8 mouse cellular contexts compared by ENCODE assay signal in the genomic region with DNA sequence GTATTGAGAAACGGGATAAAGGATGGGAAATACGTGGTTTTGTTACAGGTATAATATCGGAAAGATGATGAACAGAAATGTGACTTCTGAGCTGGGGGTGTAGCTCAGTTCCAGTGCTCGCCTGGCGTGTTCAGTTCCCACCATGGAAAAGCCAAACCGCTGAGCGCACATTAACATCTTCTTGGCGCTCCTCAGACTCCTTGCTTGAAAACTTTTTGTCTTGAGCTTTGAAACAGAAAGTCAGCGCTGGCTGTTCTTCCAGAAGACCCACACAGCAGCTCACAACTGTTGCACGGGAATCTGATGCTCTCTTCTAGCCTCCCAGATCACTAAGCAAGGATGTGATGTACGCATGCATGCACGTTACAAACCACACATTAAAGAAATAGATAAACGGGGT. TPM values are rescaled to one million over a fixed set of nuclear protein-coding genes. Genes with fewer than 3 reads are reported as not detected.
A peak's percentile ranks its signal among the peaks of the same experiment; 100 is the strongest.
DNase-seq lines count a peak whose midpoint lies in the region; ATAC-seq and TF ChIP-seq lines count a peak whose summit lies in the region.

No protein-coding gene starts in this region.

- WGBS in forebrain, embryonic 12.5 days, result 19% methylated on average over 13 of the region's 13 CpGs
- WGBS in limb, embryonic 15.5 days, result 25% methylated on average over 13 of the region's 13 CpGs
- WGBS in stomach, embryonic 16.5 days, result 27% methylated on average over 13 of the region's 13 CpGs

- peak overlapping the region; percentile 77 for H3K27ac ChIP-seq in testis, adult 2 months (ENCODE audit: control insufficient read depth, insufficient read depth, low read depth, low read length)
- H3K27ac ChIP-seq in forebrain, embryonic 12.5 days, result no peak overlapping the region
- no peak overlapping the region for H3K27ac ChIP-seq in limb, embryonic 15.5 days
- H3K27ac ChIP-seq in stomach, embryonic 16.5 days (ENCODE audit: low read length), result no peak overlapping the region

- H3K9me3 ChIP-seq in forebrain, embryonic 12.5 days, result no peaks in the 10 kb centered on the region
- H3K9me3 ChIP-seq in limb, embryonic 15.5 days, result no peaks in the 10 kb centered on the region
- no peaks in the 10 kb centered on the region for H3K9me3 ChIP-seq in stomach, embryonic 16.5 days (replicated peaks; ENCODE audit: control insufficient read depth, low read length)

- no peak for TF ChIP-seq POLR2A in testis, adult 2 months (IDR thresholded peaks at IDR 0.05; ENCODE audit: control insufficient read depth, low read depth, low read length)

- peak overlapping the region; percentile 97 for H3K4me3 ChIP-seq in testis, adult 2 months (ENCODE audit: control insufficient read depth, low read depth, low read length)
- H3K4me3 ChIP-seq in forebrain, embryonic 12.5 days (replicated peaks), result peak overlapping the region; percentile 93
- peak overlapping the region; percentile 87 for H3K4me3 ChIP-seq in limb, embryonic 15.5 days
- peak overlapping the region; percentile 70 for H3K4me3 ChIP-seq in stomach, embryonic 16.5 days (replicated peaks; ENCODE audit: low read length)

- DNase-seq in testis, postnatal 10 days (ENCODE audit: low spot score), result no peak
- no peak for DNase-seq in lung, adult 18-20 months
- DNase-seq in frontal cortex, adult 2 months (ENCODE audit: extremely low spot score in 1 of 2, low spot score in 1 of 2), result no peak
- DNase-seq in lung, postnatal 25 days (ENCODE audit: low spot score), result no peak

- no peak for TF ChIP-seq CTCF in testis, adult 2 months (IDR thresholded peaks at IDR 0.05; ENCODE audit: control insufficient read depth, insufficient read depth, insufficient replicate concordance, low read depth, low read length)

- no peak for ATAC-seq in forebrain, embryonic 12.5 days (ENCODE audit: low FRiP score)
- ATAC-seq in limb, embryonic 15.5 days (ENCODE audit: insufficient number of reproducible peaks, low FRiP score, low TSS enrichment, low read depth), result no peak
- no peak for ATAC-seq in stomach, embryonic 16.5 days (ENCODE audit: insufficient read depth, low FRiP score)

- H3K27me3 ChIP-seq in testis, adult 2 months (ENCODE audit: control insufficient read depth, insufficient read depth, low read length), result no peaks in the 10 kb centered on the region
- H3K27me3 ChIP-seq in forebrain, embryonic 12.5 days, result no peaks in the 10 kb centered on the region
- no peaks in the 10 kb centered on the region for H3K27me3 ChIP-seq in limb, embryonic 15.5 days
- no peaks in the 10 kb centered on the region for H3K27me3 ChIP-seq in stomach, embryonic 16.5 days (ENCODE audit: control insufficient read depth, insufficient read depth, low read length)

- H3K36me3 ChIP-seq in testis, adult 2 months (ENCODE audit: control insufficient read depth, insufficient read depth, low read length), result no peaks in the 10 kb centered on the region
- H3K36me3 ChIP-seq in forebrain, embryonic 12.5 days (replicated peaks), result peaks cover 7% of the 10 kb centered on the region
- no peaks in the 10 kb centered on the region for H3K36me3 ChIP-seq in limb, embryonic 15.5 days
- no peaks in the 10 kb centered on the region for H3K36me3 ChIP-seq in stomach, embryonic 16.5 days (ENCODE audit: control insufficient read depth, insufficient read depth, low read length)

- H3K4me1 ChIP-seq in testis, adult 2 months (ENCODE audit: control insufficient read depth, insufficient read depth, low read length), result peaks cover 15% of the 10 kb centered on the region
- H3K4me1 ChIP-seq in forebrain, embryonic 12.5 days, result peaks cover 23% of the 10 kb centered on the region
- peaks cover 8% of the 10 kb centered on the region for H3K4me1 ChIP-seq in limb, embryonic 15.5 days
- peaks cover 15% of the 10 kb centered on the region for H3K4me1 ChIP-seq in stomach, embryonic 16.5 days (ENCODE audit: control insufficient read depth, insufficient read depth, low read length)

- H3K9ac ChIP-seq in forebrain, embryonic 12.5 days, result peak overlapping the region; percentile 97; the same call in 1 of the 2 replicates
- H3K9ac ChIP-seq in limb, embryonic 15.5 days, result no peak overlapping the region
- peak overlapping the region; percentile 91 for H3K9ac ChIP-seq in stomach, embryonic 16.5 days (ENCODE audit: low read length)

- peak overlapping the region; percentile 78 for H3K4me2 ChIP-seq in forebrain, embryonic 12.5 days
- H3K4me2 ChIP-seq in limb, embryonic 15.5 days, result peak overlapping the region; percentile 84
- H3K4me2 ChIP-seq in stomach, embryonic 16.5 days (ENCODE audit: low read depth, low read length), result peak overlapping the region; percentile 93

RNA-seq across cellular contexts. Expression of a gene that starts 1.2 kb away (rescaled TPM):
- 7.3 and 9.8 TPM in 2 replicates for polyA plus RNA-seq in testis, adult 2 months (2012; rRNA removed)
- polyA plus RNA-seq in forebrain, embryonic 12.5 days (2016; fragmentation: Nextera tagmentation; extraction: Ambion mirVana), result 183 and 189 TPM in 2 replicates
- 71.2 and 79.4 TPM in 2 replicates for polyA plus RNA-seq in limb, embryonic 15.5 days (2015; fragmentation: Nextera tagmentation; extraction: Ambion mirVana)
- 73.2 and 77.4 TPM in 2 replicates for polyA plus RNA-seq in stomach, embryonic 16.5 days (2015; fragmentation: Nextera tagmentation; extraction: Ambion mirVana)
- 9.4 and 10.0 TPM in 2 replicates for polyA plus RNA-seq in frontal cortex, adult 2 months (2012; rRNA removed)

RNA-seq across cellular contexts. Expression of a gene that starts 41.2 kb away (rescaled TPM):
- 22.2 and 25.3 TPM in 2 replicates for polyA plus RNA-seq in testis, adult 2 months (2012; rRNA removed)
- 200 and 232 TPM in 2 replicates for polyA plus RNA-seq in forebrain, embryonic 12.5 days (2016; fragmentation: Nextera tagmentation; extraction: Ambion mirVana)
- 141 and 143 TPM in 2 replicates for polyA plus RNA-seq in limb, embryonic 15.5 days (2015; fragmentation: Nextera tagmentation; extraction: Ambion mirVana)
- polyA plus RNA-seq in stomach, embryonic 16.5 days (2015; fragmentation: Nextera tagmentation; extraction: Ambion mirVana), result 122 and 143 TPM in 2 replicates
- polyA plus RNA-seq in frontal cortex, adult 2 months (2012; rRNA removed), result 3.9 and 4.6 TPM in 2 replicates

RNA-seq across cellular contexts. Expression of a gene that starts 41.4 kb away (rescaled TPM):
- 25.3 and 30.9 TPM in 2 replicates for polyA plus RNA-seq in testis, adult 2 months (2012; rRNA removed)
- polyA plus RNA-seq in forebrain, embryonic 12.5 days (2016; fragmentation: Nextera tagmentation; extraction: Ambion mirVana), result 17.6 and 18.7 TPM in 2 replicates
- polyA plus RNA-seq in limb, embryonic 15.5 days (2015; fragmentation: Nextera tagmentation; extraction: Ambion mirVana), result 14.8 and 16.7 TPM in 2 replicates
- 12.7 and 13.7 TPM in 2 replicates for polyA plus RNA-seq in stomach, embryonic 16.5 days (2015; fragmentation: Nextera tagmentation; extraction: Ambion mirVana)
- polyA plus RNA-seq in frontal cortex, adult 2 months (2012; rRNA removed), result 17.1 and 17.8 TPM in 2 replicates
